Mouse (Mus musculus) C2C12 (cell line): ENCODE data around the gene 4930568D16Rik.

Experiments
- CTCF ChIP-seq: IDR thresholded peaks from one replicate; pipeline ENCODE4 v1.5.1; 2011; ENCODE audit not compliant: control insufficient read depth, insufficient read depth, insufficient read length
- MAX ChIP-seq: IDR thresholded peaks from one replicate; pipeline ENCODE4 v1.6.1; 2011; ENCODE audit warnings: mild to moderate bottlenecking, control low read depth
- USF1 ChIP-seq: IDR thresholded peaks from one replicate; pipeline ENCODE4 v1.6.1; 2011; ENCODE audit warnings: low read depth, mild to moderate bottlenecking, control low read depth, moderate library complexity

DNA sequence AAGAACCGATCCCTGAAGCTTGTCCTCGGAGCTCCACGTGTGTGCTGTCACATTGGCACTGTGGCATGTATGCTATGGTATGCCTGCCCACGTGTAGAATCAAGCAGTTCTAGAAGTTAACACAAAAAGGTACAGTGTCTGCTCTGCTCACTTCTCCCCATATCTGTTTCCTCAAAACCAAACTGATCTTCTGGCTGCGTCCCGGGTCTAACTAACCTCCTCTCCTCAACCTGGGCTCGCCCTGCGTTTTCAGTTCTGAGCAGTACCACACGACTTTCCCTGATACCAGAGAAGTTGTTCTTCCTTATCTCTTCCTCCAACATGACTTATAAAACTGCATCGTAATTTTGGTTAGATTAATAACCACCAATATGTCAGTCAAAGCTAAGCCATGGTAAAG, 39.9 kb downstream of the 4930568D16Rik start:
- TF ChIP-seq CTCF (no peak), MAX (no peak), USF1 (no peak)
